Mouse (Mus musculus) embryonic facial prominence, embryonic 14.5 days (tissue): ENCODE data around the gene Proser2. TPM values are rescaled to one million over a fixed set of nuclear protein-coding genes. Genes with fewer than 3 reads are reported as not detected.

ENCODE experiments used
- ATAC-seq: fragments of 200-750 bp; cut with Nextera tagmentation; 2 replicates; pipeline ENCODE4 v1.8.0; 2017; ENCODE audit warnings: low read depth, moderate number of reproducible peaks, moderate TSS enrichment
- DNase-seq: peaks from one replicate; pipeline ENCODE4 v3.0.0-alpha.2; 2015; ENCODE audit warnings: low spot score
- H3K27ac ChIP-seq: fragments of 300-500 bp; sonication (generic); replicated peaks from 2 replicates; pipeline ENCODE4 v1.5.1; 2014; ENCODE audit warnings: low read depth, mild to moderate bottlenecking, low read length, moderate library complexity
- H3K27me3 ChIP-seq: fragments of 300-500 bp; sonication (generic); replicated peaks from 2 replicates; pipeline ENCODE4 v1.6.1; 2014; ENCODE audit warnings: low read length; ENCODE audit not compliant: control insufficient read depth, insufficient read depth
- H3K36me3 ChIP-seq: fragments of 300-500 bp; sonication (generic); 2 replicates; pipeline ENCODE4 v1.6.1; 2014; ENCODE audit warnings: low read length, mixed read lengths; ENCODE audit not compliant: control insufficient read depth, insufficient read depth
- H3K4me1 ChIP-seq: fragments of 300-500 bp; sonication (generic); 2 replicates; pipeline ENCODE4 v1.6.1; 2014; ENCODE audit warnings: antibody characterized with exemption, low read length; ENCODE audit not compliant: control insufficient read depth, insufficient read depth
- H3K4me2 ChIP-seq: fragments of 300-500 bp; sonication (generic); 2 replicates; pipeline ENCODE4 v1.6.1; 2014; ENCODE audit warnings: low read depth, mild to moderate bottlenecking, low read length, moderate library complexity, mixed read lengths
- H3K4me3 ChIP-seq: fragments of 300-500 bp; sonication (generic); 2 replicates; pipeline ENCODE4 v1.5.1; 2014; ENCODE audit warnings: low read depth, mild to moderate bottlenecking, low read length
- H3K9ac ChIP-seq: fragments of 300-500 bp; sonication (generic); 2 replicates; pipeline ENCODE4 v1.6.1; 2014; ENCODE audit warnings: low read depth, mild to moderate bottlenecking, low read length, moderate library complexity, mixed read lengths
- H3K9me3 ChIP-seq: fragments of 300-500 bp; sonication (generic); 2 replicates; pipeline ENCODE4 v1.6.1; 2016; ENCODE audit warnings: low read length; ENCODE audit not compliant: control insufficient read depth
- WGBS: fragments of 180-500 bp; shearing (Covaris S2); extraction: QIAGEN DNeasy Blood & Tissue Kit; methylation state at CpG from one replicate; pipeline ENCODE4 v1.1.7; 2014; 5-methylcytosine and 5-hydroxymethylcytosine counted together
- polyA plus RNA-seq: library from polyadenylated mRNA; unstranded; fragments of >200 nt; fragmentation: Nextera tagmentation; extraction: Ambion mirVana; gene quantifications from 2 replicates; pipeline ENCODE4 v1.2.1, GENCODE M21; 2014

Gene Proser2
- polyA plus RNA-seq, 1 experiment from 2014 or later: 10.8 TPM

- Histone ChIP-seq H3K36me3 (peaks cover 62% of the 10 kb centered on the region), H3K4me2 (no peak overlapping the region), H3K27ac (no peak overlapping the region), H3K9me3 (no peaks in the 10 kb centered on the region), H3K4me1 (no peaks in the 10 kb centered on the region), H3K27me3 (no peaks in the 10 kb centered on the region), H3K9ac (no peak overlapping the region), H3K4me3 (no peak overlapping the region)
- 94% methylated on average over 11 of the region's 11 CpGs for WGBS
- DNase-seq: no peak
- ATAC-seq: no peak
Measured at GRCm38 (mm10) chr2:6055466-6055865, 74.5 kb downstream of the Proser2 start.

GRCm38 (mm10) chr2:6049018-6049417 lies 81.0 kb downstream of the Proser2 start:
- H3K9ac ChIP-seq: no peak overlapping the region
- DNase-seq: no peak
- H3K4me2 ChIP-seq: no peak overlapping the region
- no peak overlapping the region for H3K4me3 ChIP-seq
- no peaks in the 10 kb centered on the region for H3K27me3 ChIP-seq
- H3K9me3 ChIP-seq: no peaks in the 10 kb centered on the region
- no peaks in the 10 kb centered on the region for H3K4me1 ChIP-seq
- peaks cover 62% of the 10 kb centered on the region for H3K36me3 ChIP-seq
- no peak for ATAC-seq
- 79% methylated on average over 3 of the region's 3 CpGs for WGBS
- H3K27ac ChIP-seq: no peak overlapping the region

GRCm38 (mm10) chr2:6048570-6048969 lies 81.4 kb downstream of the Proser2 start:
- no peak overlapping the region for H3K9ac ChIP-seq
- no peak overlapping the region for H3K27ac ChIP-seq
- ATAC-seq (no peak), DNase-seq (no peak)
- no peak overlapping the region for H3K4me2 ChIP-seq
- peaks cover 63% of the 10 kb centered on the region for H3K36me3 ChIP-seq
- no peaks in the 10 kb centered on the region for H3K4me1 ChIP-seq
- no peaks in the 10 kb centered on the region for H3K27me3 ChIP-seq
- H3K9me3 ChIP-seq: no peaks in the 10 kb centered on the region
- 79% methylated on average over 4 of the region's 4 CpGs for WGBS
- no peak overlapping the region for H3K4me3 ChIP-seq

Other genes starting within 250 kb of the Proser2 start
- 69.4 and 79.2 TPM in 2 replicates for gene Sec61a2, start 234.8 kb downstream of the Proser2 start, polyA plus RNA-seq
- 1.9 and 2.2 TPM in 2 replicates for gene Dhtkd1, start 187.4 kb downstream of the Proser2 start, polyA plus RNA-seq
- 9.0 and 10.7 TPM in 2 replicates for gene Upf2, start 178.7 kb downstream of the Proser2 start, polyA plus RNA-seq
- gene Echdc3, start 82.8 kb upstream of the Proser2 start, polyA plus RNA-seq: 3.5 and 4.9 TPM in 2 replicates
- gene Usp6nl, start 192.5 kb upstream of the Proser2 start, polyA plus RNA-seq: 8.0 and 8.5 TPM in 2 replicates